Mouse (Mus musculus): ENCODE results near the gene Prkca.
A peak's percentile ranks its signal among the peaks of the same experiment; 100 is the strongest.

DNA sequence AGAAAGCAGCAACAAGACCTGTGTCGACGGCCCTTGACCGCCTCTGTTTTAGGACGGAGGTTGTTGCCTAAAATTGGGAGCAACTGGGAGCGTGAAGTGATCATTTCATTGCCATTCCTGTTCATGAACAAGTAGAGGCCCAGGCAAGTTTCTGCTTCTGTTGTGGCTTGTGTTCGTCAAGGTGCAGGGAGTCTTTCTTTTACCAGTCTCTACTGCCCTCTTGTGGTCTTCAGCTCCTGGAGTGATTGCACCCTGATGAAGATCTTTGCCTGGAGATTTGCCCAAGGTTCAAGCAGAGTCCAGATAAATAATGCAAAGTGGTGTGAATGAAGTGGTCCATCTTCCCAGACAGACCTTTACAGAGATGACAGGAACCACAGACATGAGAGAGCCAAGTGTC lies 349.2 kb downstream of the Prkca start:
- TF ChIP-seq CTCF (IDR thresholded peaks at IDR 0.05; ENCODE audit: low read depth) (peak; percentile 77), EP300 (IDR thresholded peaks at IDR 0.05; ENCODE audit: low read depth) (no peak)
